Comparison of ENCODE assay signal across 8 mouse cellular contexts in genomic region chr12:98747380-98747753, GRCm38 (mm10). TPM values are rescaled to one million over a fixed set of nuclear protein-coding genes. Genes with fewer than 3 reads are reported as not detected.
A peak's percentile ranks its signal among the peaks of the same experiment; 100 is the strongest.
DNase-seq lines count a peak whose midpoint lies in the region; ATAC-seq and TF ChIP-seq lines count a peak whose summit lies in the region.

No protein-coding gene starts in this region.

- H3K9me3 ChIP-seq in forebrain, embryonic 10.5 days: no peaks in the 10 kb centered on the region
- no peaks in the 10 kb centered on the region for H3K9me3 ChIP-seq in limb, embryonic 13.5 days

- peaks cover 31% of the 10 kb centered on the region for H3K4me1 ChIP-seq in forebrain, embryonic 10.5 days
- peaks cover 29% of the 10 kb centered on the region for H3K4me1 ChIP-seq in limb, embryonic 13.5 days
- H3K4me1 ChIP-seq in olfactory bulb, adult 2 months (ENCODE audit: control insufficient read depth, insufficient read depth, low read length): no peaks in the 10 kb centered on the region; the same call in 1 of the 2 replicates

- WGBS in forebrain, embryonic 10.5 days: 4% methylated on average over 9 of the region's 14 CpGs
- 2% methylated on average over 13 of the region's 14 CpGs for WGBS in limb, embryonic 13.5 days
- WGBS in olfactory bulb, adult 2 months: under 1% methylated on average over 14 of the region's 14 CpGs

- peak overlapping the region; percentile 98 for H3K27ac ChIP-seq in layer of hippocampus, adult 2 months
- H3K27ac ChIP-seq in forebrain, embryonic 10.5 days: peak overlapping the region; percentile 94
- peak overlapping the region; percentile 87; the same call in 1 of the 2 replicates for H3K27ac ChIP-seq in limb, embryonic 13.5 days
- H3K27ac ChIP-seq in olfactory bulb, adult 2 months (ENCODE audit: insufficient read depth, low read depth, low read length): peak overlapping the region; percentile 89

- TF ChIP-seq CTCF in layer of hippocampus, adult 2 months (conservative IDR thresholded peaks at IDR 0.05): no peak
- TF ChIP-seq CTCF in olfactory bulb, adult 2 months (IDR thresholded peaks at IDR 0.05; ENCODE audit: insufficient read depth, low read depth, low read length): no peak

- ATAC-seq in limb, embryonic 13.5 days (ENCODE audit: low FRiP score, low read depth): peak; percentile 41; the same call in 1 of the 2 replicates

- H3K36me3 ChIP-seq in forebrain, embryonic 10.5 days (replicated peaks): peaks cover 20% of the 10 kb centered on the region
- 0 out of 2 replicates have a peak, but pooled peaks cover 7% of the 10 kb centered on the region for H3K36me3 ChIP-seq in limb, embryonic 13.5 days

- TF ChIP-seq POLR2A in olfactory bulb, adult 2 months (IDR thresholded peaks at IDR 0.05; ENCODE audit: insufficient read depth, low read depth, low read length): no peak

- no peaks in the 10 kb centered on the region; the same call in 1 of the 2 replicates for H3K27me3 ChIP-seq in forebrain, embryonic 10.5 days (ENCODE audit: poor library complexity, severe bottlenecking)
- H3K27me3 ChIP-seq in limb, embryonic 13.5 days: no peaks in the 10 kb centered on the region

- H3K4me3 ChIP-seq in layer of hippocampus, adult 2 months: peak overlapping the region; percentile 79
- H3K4me3 ChIP-seq in forebrain, embryonic 10.5 days: peak overlapping the region; percentile 93
- peak overlapping the region; percentile 90 for H3K4me3 ChIP-seq in limb, embryonic 13.5 days
- H3K4me3 ChIP-seq in olfactory bulb, adult 2 months (ENCODE audit: insufficient read depth, low read depth, low read length): peak overlapping the region; percentile 99

- peak overlapping the region; percentile 97 for H3K9ac ChIP-seq in limb, embryonic 13.5 days

- peak overlapping the region; percentile 75 for H3K4me2 ChIP-seq in limb, embryonic 13.5 days (replicated peaks)

- peak in 1 of 2 experiments; percentile 18 for DNase-seq in layer of hippocampus, adult 2 months (ENCODE audit: low spot score in 2 of 2)
- DNase-seq in layer of hippocampus, postnatal 36 days: no peak
- DNase-seq in T-cell, adult 2 months (ENCODE audit: low spot score): peak; percentile 12
- DNase-seq in forebrain, embryonic 10.5 days (ENCODE audit: extremely low spot score, low spot score): no peak
- DNase-seq in cerebellum, adult 18-20 months: no peak
- no peak for DNase-seq in right cerebral cortex, adult 2 months (ENCODE audit: low spot score in 2 of 2)

RNA-seq across cellular contexts. Expression of gene Zc3h14, which starts 0.6 kb away (rescaled TPM):
- 100 to 1,000 TPM; 100 to 101 TPM for total RNA-seq in layer of hippocampus, adult 2 months (2021)
- total RNA-seq in layer of hippocampus, postnatal 36 days (2021): 10 to 100 TPM; 95.1 to 97.3 TPM
- 133 and 141 TPM in 2 replicates for polyA plus RNA-seq in forebrain, embryonic 10.5 days (2016; fragmentation: Nextera tagmentation; extraction: Ambion mirVana)
- polyA plus RNA-seq in limb, embryonic 13.5 days (2015; fragmentation: Nextera tagmentation; extraction: Ambion mirVana): 129 and 136 TPM in 2 replicates
- polyA plus RNA-seq in olfactory bulb, adult 2 months (2012; ENCODE audit: insufficient read depth, insufficient read length, low replicate concordance, missing spikeins): not detected in 2 replicates

RNA-seq across cellular contexts. Expression of gene Ptpn21, which starts 10.2 kb away (rescaled TPM):
- 1 to 10 TPM; 6.9 to 9.0 TPM for total RNA-seq in layer of hippocampus, adult 2 months (2021)
- total RNA-seq in layer of hippocampus, postnatal 36 days (2021): 1 to 10 TPM; 5.2 to 9.6 TPM
- polyA plus RNA-seq in forebrain, embryonic 10.5 days (2016; fragmentation: Nextera tagmentation; extraction: Ambion mirVana): 7.4 TPM in 2 replicates
- polyA plus RNA-seq in limb, embryonic 13.5 days (2015; fragmentation: Nextera tagmentation; extraction: Ambion mirVana): 6.1 and 7.6 TPM in 2 replicates
- polyA plus RNA-seq in olfactory bulb, adult 2 months (2012; ENCODE audit: insufficient read depth, insufficient read length, low replicate concordance, missing spikeins): not detected in 2 replicates
